Mouse (Mus musculus) central nervous system, embryonic 18 days (tissue): ENCODE measurements around the gene Dst. TPM values are rescaled to one million over a fixed set of nuclear protein-coding genes. Genes with fewer than 3 reads are reported as not detected.

Source experiments
- polyA plus RNA-seq: library from polyadenylated mRNA; depleted of rRNA; stranded (reverse); fragments of >200 nt; gene quantifications from 2 replicates; pipeline ENCODE4 v1.2.3, GENCODE M21; 2012; rRNA removed

Dst gene
- polyA plus RNA-seq: 83.6 and 85.4 TPM in 2 replicates

DNA sequence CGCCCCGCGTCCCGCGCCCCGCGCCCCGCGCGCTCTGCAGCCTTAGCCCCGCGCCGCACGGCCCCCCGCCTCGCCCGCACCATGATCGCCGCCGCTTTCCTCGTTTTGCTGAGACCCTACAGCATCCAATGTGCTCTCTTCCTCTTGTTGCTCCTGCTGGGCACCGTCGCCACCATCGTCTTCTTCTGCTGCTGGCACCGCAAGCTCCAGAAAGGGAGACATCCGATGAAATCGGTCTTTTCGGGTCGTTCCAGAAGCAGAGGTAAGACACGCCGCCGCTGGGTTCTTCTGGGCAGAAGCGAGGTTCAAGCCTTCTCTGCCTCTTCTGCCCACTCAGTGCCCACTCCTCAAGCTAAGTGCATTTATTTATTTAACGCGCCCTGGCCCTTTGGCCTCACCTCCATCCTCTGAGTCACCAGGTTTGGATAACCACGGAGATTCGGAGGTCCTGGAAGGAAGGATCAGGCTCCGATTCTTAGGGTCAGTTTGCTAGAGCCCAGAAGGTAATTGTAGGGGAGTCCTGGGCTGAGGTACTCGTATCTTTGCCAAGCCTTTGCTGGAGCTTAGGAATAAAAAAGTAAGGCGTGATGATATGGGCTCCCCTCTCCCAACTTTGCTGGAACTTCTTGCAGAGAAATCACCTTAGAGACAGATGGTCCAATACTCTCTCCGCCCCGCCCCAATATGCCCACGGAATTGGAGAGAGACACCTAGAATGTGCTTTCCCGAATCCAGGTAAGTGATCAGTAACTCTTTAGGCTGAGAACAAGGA is at the start of gene Dst:
Gene Dst (plus strand): TSS at position 35 of the 772 bp plus-strand sequence.

DNA sequence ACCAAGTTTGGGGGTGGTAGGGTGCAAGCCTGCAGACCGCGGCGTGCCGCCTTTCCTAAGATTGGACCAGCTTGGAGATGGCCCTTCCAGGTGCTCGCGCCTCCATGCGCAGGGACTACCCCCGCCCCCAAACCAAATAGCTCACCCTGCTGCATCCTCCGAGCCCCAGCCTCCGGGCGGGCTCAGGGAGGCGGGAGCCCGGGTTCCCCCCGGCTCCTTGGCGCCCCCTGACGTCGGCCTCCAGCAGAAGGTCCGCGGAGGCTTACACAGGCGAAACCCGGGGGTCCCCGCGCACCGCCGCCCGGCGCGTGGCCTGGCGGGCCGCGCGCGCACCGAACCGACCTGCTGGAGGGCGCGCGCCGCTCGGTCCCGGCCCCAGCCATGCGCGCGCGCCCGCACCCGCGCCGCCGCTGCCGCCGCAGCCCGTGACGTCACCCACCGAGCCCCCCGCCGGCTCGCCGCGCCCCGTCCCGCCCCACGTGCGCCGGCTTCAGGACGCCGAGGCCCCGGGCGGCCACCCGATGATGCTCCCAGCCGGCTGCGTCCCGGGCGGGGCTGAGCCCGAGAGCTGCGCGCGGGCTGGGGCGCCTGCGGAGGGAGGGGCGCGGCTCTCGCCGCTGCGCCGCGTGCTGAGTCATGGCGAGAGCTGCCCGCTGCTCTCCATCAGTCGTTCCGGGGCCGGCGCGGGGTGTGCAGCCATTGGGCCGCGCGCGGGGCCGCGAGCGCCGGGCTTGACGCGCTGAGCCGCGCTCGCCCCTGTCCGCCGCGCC is 419 bp upstream of the Dst start, which contains the start of gene Bend6:
Gene Bend6 (minus strand): TSS at position 396 of the 770 bp plus-strand sequence.

Other genes with a start within 250 kb of the Dst start
- 23.6 and 25.6 TPM in 2 replicates for gene Prim2, start 238.4 kb upstream of the Dst start, polyA plus RNA-seq
- gene Rab23, start 188.3 kb upstream of the Dst start, polyA plus RNA-seq: 21.5 and 22.3 TPM in 2 replicates
- gene Bag2, start 150.4 kb upstream of the Dst start, polyA plus RNA-seq: 20.7 and 22.8 TPM in 2 replicates
- gene Zfp451, start 93.6 kb upstream of the Dst start, polyA plus RNA-seq: 32.2 and 35.1 TPM in 2 replicates
- gene Bend6, start 409 bp upstream of the Dst start, polyA plus RNA-seq: 80.6 and 84.3 TPM in 2 replicates